12 mouse cellular contexts compared by ENCODE assay signal in genomic region chr1:69498862-69499306, GRCm38 (mm10).
DNase-seq lines count a peak whose midpoint lies in the region; ATAC-seq and TF ChIP-seq lines count a peak whose summit lies in the region.
"Had no signal": no experiment of that assay in that cellular context is flagged by ENCODE, and none has a peak within 500 bp of the region (broad histone marks: within the 10 kb centered on the region; RNA-seq: fewer than 3 reads in every experiment).

No protein-coding gene starts in this region.

- no peaks in the 10 kb centered on the region for H3K36me3 ChIP-seq in kidney, embryonic 16.5 days (ENCODE audit: insufficient read depth, low read length)
- H3K36me3 ChIP-seq in hindbrain, embryonic 12.5 days, result no peaks in the 10 kb centered on the region
- H3K36me3 ChIP-seq in limb, embryonic 10.5 days, result no peaks in the 10 kb centered on the region
- H3K36me3 ChIP-seq: heart, embryonic 15.5 days had no signal

- 0 out of 2 replicates have a peak, but pooled peaks have one; percentile 59 for ATAC-seq in kidney, embryonic 16.5 days (ENCODE audit: low FRiP score, low TSS enrichment)
- ATAC-seq in hindbrain, embryonic 12.5 days (ENCODE audit: low FRiP score), result peak; percentile 73

- WGBS in kidney, embryonic 16.5 days, result 30% methylated on average over 7 of the region's 7 CpGs
- 25% methylated on average over 7 of the region's 7 CpGs for WGBS in bone marrow, adult 2 months
- WGBS in hindbrain, embryonic 12.5 days, result 27% methylated on average over 7 of the region's 7 CpGs
- WGBS in limb, embryonic 10.5 days, result 73% methylated on average over 7 of the region's 7 CpGs

- no peaks in the 10 kb centered on the region for H3K27me3 ChIP-seq in kidney, embryonic 16.5 days (ENCODE audit: insufficient read depth, low read length)
- H3K27me3 ChIP-seq in hindbrain, embryonic 12.5 days, result no peaks in the 10 kb centered on the region
- H3K27me3 ChIP-seq in limb, embryonic 10.5 days (ENCODE audit: low read depth, poor library complexity, severe bottlenecking), result no peaks in the 10 kb centered on the region
- H3K27me3 ChIP-seq: heart, embryonic 15.5 days had no signal

- TF ChIP-seq POLR2A in bone marrow, adult 2 months (IDR thresholded peaks at IDR 0.05; ENCODE audit: borderline replicate concordance, control insufficient read depth, low read depth, low read length), result no peak

- no peak overlapping the region for H3K4me3 ChIP-seq in kidney, embryonic 16.5 days (ENCODE audit: low read length)
- H3K4me3 ChIP-seq in bone marrow, adult 2 months (replicated peaks; ENCODE audit: control insufficient read depth, low read depth, low read length), result peak overlapping the region; percentile 62
- no peak overlapping the region for H3K4me3 ChIP-seq in hindbrain, embryonic 12.5 days
- H3K4me3 ChIP-seq in limb, embryonic 10.5 days, result no peak overlapping the region
- H3K4me3 ChIP-seq: heart, embryonic 15.5 days had no signal

- no peak for TF ChIP-seq CTCF in bone marrow, adult 2 months (IDR thresholded peaks at IDR 0.05; ENCODE audit: control insufficient read depth, insufficient read depth, low read length)

- intact Hi-C loops in left cerebral cortex, postnatal 4 days (cut with DNase I), result no loop called here

- no peak for DNase-seq in kidney, postnatal 36 days
- peak; percentile 33 for DNase-seq in mesoderm, embryonic 11.5 days (ENCODE audit: low read depth, low spot score)
- no peak for DNase-seq in left cerebral cortex, postnatal 4 days
- no peak for DNase-seq in limb, embryonic 10.5 days (ENCODE audit: low spot score)
- no peak for DNase-seq in cerebellum, adult 9-10 months
- DNase-seq: cerebellum, adult 8-10 months; kidney, postnatal 4 days; thymus, postnatal 14 days had no signal

- H3K4me2 ChIP-seq in kidney, embryonic 16.5 days (replicated peaks; ENCODE audit: low read depth, low read length), result no peak overlapping the region
- peak overlapping the region; percentile 27; the same call in 1 of the 2 replicates for H3K4me2 ChIP-seq in hindbrain, embryonic 12.5 days (replicated peaks)
- H3K4me2 ChIP-seq: heart, embryonic 15.5 days had no signal

- no peaks in the 10 kb centered on the region for H3K9me3 ChIP-seq in kidney, embryonic 16.5 days (ENCODE audit: low read length)
- H3K9me3 ChIP-seq in hindbrain, embryonic 12.5 days (replicated peaks), result no peaks in the 10 kb centered on the region
- no peaks in the 10 kb centered on the region for H3K9me3 ChIP-seq in limb, embryonic 10.5 days (replicated peaks)
- H3K9me3 ChIP-seq: heart, embryonic 15.5 days had no signal

- H3K4me1 ChIP-seq in kidney, embryonic 16.5 days (ENCODE audit: insufficient read depth, low read length), result no peaks in the 10 kb centered on the region
- peaks cover 3% of the 10 kb centered on the region; the same call in 1 of the 2 replicates for H3K4me1 ChIP-seq in bone marrow, adult 2 months (ENCODE audit: control insufficient read depth, insufficient read depth, low read length)
- H3K4me1 ChIP-seq in hindbrain, embryonic 12.5 days, result peaks cover 4% of the 10 kb centered on the region; the same call in 1 of the 2 replicates
- H3K4me1 ChIP-seq in limb, embryonic 10.5 days, result no peaks in the 10 kb centered on the region
- H3K4me1 ChIP-seq: heart, embryonic 15.5 days had no signal

- no peak overlapping the region for H3K27ac ChIP-seq in kidney, embryonic 16.5 days (ENCODE audit: low read length)
- no peak overlapping the region for H3K27ac ChIP-seq in bone marrow, adult 2 months (ENCODE audit: control insufficient read depth, insufficient read depth, low read depth, low read length, poor library complexity)
- H3K27ac ChIP-seq in hindbrain, embryonic 12.5 days, result no peak overlapping the region
- H3K27ac ChIP-seq in limb, embryonic 10.5 days, result no peak overlapping the region
- H3K27ac ChIP-seq: heart, embryonic 15.5 days had no signal

- no peak overlapping the region for H3K9ac ChIP-seq in kidney, embryonic 16.5 days (replicated peaks; ENCODE audit: low read length)
- no peak overlapping the region for H3K9ac ChIP-seq in hindbrain, embryonic 12.5 days
- H3K9ac ChIP-seq: heart, embryonic 15.5 days had no signal
